Mouse (Mus musculus): ENCODE data around the gene Tmem95. TPM values are rescaled to one million over a fixed set of nuclear protein-coding genes. Genes with fewer than 3 reads are reported as not detected.

Tmem95 gene
- polyA plus RNA-seq, 1 experiment from 2014 or later: not detected

DNA sequence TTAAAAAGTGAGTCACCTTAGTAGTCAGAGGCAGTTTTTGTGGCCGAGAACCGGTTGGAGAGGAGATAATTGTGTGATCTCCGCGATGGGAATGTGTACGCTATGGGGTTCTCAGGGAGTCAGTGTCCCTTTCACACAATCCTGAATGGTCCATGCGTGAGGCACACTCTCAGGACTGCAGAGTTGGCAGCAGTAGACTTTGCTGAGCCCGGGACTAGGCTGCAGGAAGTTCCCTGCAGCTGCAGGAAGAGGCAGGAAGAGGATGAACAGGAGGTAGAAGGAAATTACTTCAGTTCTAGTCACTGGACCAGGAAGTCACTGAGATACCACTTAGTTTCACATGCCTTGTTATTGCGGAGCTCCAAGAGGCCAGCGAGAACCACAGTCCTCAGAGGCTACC lies 28.7 kb downstream of the Tmem95 start:
- Histone ChIP-seq H3K4me1 (ENCODE audit: control insufficient read depth, insufficient read depth, low read length) (peaks cover 19% of the 10 kb centered on the region), H3K4me2 (ENCODE audit: low read depth) (no peak overlapping the region), H3K4me3 (ENCODE audit: low read depth, low read length) (no peak overlapping the region), H3K9me3 (ENCODE audit: control insufficient read depth, low read length) (no peaks in the 10 kb centered on the region), H3K27me3 (ENCODE audit: control insufficient read depth, insufficient read depth, low read length) (no peaks in the 10 kb centered on the region), H3K27ac (ENCODE audit: low read depth, low read length) (no peak overlapping the region), H3K9ac (ENCODE audit: low read length) (no peak overlapping the region), H3K36me3 (ENCODE audit: control insufficient read depth, insufficient read depth, low read length) (peaks cover 7% of the 10 kb centered on the region)
- no peak for ATAC-seq (ENCODE audit: insufficient read depth, low FRiP score, low TSS enrichment)
- WGBS: 92% methylated on average over 9 of the region's 9 CpGs
- DNase-seq (ENCODE audit: low spot score): no peak

DNA sequence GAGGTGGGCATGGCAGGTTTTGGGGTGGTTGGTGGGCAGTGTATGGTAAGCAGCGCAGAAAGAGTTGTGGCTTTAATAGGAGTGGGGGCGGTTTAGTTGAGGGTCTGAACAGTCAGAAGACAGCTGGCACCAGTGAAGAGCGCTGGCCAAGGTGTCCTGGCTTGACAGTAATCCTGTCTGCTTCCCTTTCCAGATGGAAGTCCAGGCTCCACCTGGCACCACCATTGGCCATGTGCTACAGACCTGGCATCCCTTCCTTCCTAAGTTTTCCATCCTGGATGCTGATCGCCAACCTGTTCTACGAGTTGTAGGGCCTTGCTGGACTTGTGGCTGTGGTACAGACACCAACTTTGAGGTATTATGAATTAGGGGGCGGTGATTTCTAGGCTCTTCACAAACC lies 29.8 kb downstream of the Tmem95 start:
- Histone ChIP-seq H3K9me3 (ENCODE audit: control insufficient read depth, low read length) (no peaks in the 10 kb centered on the region), H3K27ac (ENCODE audit: low read depth, low read length) (no peak overlapping the region), H3K4me3 (ENCODE audit: low read depth, low read length) (no peak overlapping the region; the same call in 1 of the 2 replicates), H3K36me3 (ENCODE audit: control insufficient read depth, insufficient read depth, low read length) (peaks cover 7% of the 10 kb centered on the region), H3K9ac (ENCODE audit: low read length) (no peak overlapping the region), H3K4me1 (ENCODE audit: control insufficient read depth, insufficient read depth, low read length) (peaks cover 19% of the 10 kb centered on the region), H3K4me2 (ENCODE audit: low read depth) (peak overlapping the region; percentile 90), H3K27me3 (ENCODE audit: control insufficient read depth, insufficient read depth, low read length) (no peaks in the 10 kb centered on the region)
- DNase-seq (ENCODE audit: low spot score) (no peak), ATAC-seq (ENCODE audit: insufficient read depth, low FRiP score, low TSS enrichment) (no peak)
- 96% methylated on average over 6 of the region's 6 CpGs for WGBS

DNA sequence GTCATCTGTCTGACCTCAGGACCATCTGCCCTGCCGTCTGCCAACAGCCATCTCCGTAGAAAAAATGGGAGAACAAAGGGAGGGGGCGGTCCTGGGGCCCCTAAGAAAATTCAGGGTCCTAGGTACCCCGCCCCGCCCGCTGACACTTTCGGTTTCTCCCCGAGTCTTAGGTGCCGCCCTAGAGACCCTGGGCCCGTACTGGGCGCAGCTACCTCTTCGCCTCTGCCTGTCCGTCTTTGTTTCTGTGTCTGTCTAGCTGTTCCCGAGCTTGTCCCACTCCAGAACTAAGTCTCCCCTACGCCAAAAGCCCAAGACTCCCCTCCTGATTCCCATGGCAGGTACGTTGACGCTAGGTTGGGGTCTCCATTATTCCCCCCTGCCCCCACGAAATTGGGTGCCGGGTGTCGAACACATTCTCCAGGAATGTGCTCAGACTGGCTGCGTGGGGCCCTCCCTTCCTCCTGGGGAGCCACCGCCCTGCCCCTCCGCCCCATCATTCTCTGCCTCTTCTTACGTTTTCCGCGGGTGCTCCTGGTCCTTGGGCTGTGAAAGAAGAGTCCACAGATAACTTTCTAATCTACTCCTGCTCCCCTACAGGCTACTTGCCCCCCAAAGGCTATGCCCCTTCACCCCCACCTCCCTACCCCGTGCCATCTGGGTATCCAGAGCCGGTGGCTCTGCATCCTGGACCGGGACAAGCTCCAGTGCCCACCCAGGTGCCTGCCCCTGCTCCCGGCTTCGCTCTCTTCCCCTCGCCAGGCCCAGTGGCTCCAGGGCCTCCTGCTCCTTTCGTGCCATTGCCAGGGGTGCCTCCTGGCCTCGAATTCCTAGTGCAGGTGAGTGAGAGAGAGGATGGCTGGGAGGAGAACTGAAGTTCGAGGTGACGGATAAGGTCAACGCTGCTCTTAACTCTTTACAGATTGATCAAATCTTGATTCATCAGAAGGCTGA lies 30.8 kb downstream of the Tmem95 start:
- ATAC-seq (ENCODE audit: insufficient read depth, low FRiP score, low TSS enrichment): peak; percentile 51; the same call in 1 of the 2 replicates
- no peak for DNase-seq (ENCODE audit: low spot score)
- peak overlapping the region; percentile 97 for H3K27ac ChIP-seq (ENCODE audit: low read depth, low read length)
- H3K4me2 ChIP-seq (ENCODE audit: low read depth): peak overlapping the region; percentile 90
- 13% methylated on average over 37 of the region's 37 CpGs for WGBS
- H3K27me3 ChIP-seq (ENCODE audit: control insufficient read depth, insufficient read depth, low read length): no peaks in the 10 kb centered on the region
- H3K4me1 ChIP-seq (ENCODE audit: control insufficient read depth, insufficient read depth, low read length): peaks cover 19% of the 10 kb centered on the region
- H3K36me3 ChIP-seq (ENCODE audit: control insufficient read depth, insufficient read depth, low read length): peaks cover 7% of the 10 kb centered on the region
- no peaks in the 10 kb centered on the region for H3K9me3 ChIP-seq (ENCODE audit: control insufficient read depth, low read length)
- peak overlapping the region; percentile 78 for H3K4me3 ChIP-seq (ENCODE audit: low read depth, low read length)
- peak overlapping the region; percentile 93 for H3K9ac ChIP-seq (ENCODE audit: low read length)

DNA sequence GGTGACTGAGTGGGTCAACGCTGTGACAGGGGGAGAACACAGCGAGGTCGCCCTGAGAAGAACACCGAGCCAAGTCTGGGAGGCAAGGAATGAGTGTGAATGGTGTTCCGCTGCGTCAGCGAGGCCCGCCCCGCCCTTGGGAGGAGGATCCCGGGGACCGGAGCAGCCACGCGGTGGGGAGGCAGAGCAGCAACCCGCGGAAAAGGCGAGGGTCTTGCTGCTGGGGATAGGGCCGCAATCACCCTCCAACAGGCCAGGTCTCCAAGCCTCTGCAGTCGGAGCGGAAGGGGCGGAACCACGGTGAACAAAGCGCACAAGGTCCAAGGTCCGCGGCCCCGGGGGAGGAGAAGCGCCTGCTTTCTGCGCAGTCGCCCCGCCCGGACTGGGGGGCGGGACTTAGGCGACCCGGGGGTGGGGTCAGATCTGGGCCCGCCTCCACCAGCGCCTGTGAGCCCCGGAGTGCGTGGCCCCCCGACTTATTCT lies 31.6 kb downstream of the Tmem95 start, which contains the start of gene Plscr3:
TSS of gene Plscr3 (plus strand) at position 179 of the 483 bp plus-strand sequence.
- Histone ChIP-seq H3K4me3 (ENCODE audit: low read depth, low read length) (peak within 1 kb of the TSS; percentile 78), H3K27me3 (ENCODE audit: control insufficient read depth, insufficient read depth, low read length) (no peaks in the 10 kb centered on the region), H3K4me1 (ENCODE audit: control insufficient read depth, insufficient read depth, low read length) (peaks cover 19% of the 10 kb centered on the region), H3K9me3 (ENCODE audit: control insufficient read depth, low read length) (no peaks in the 10 kb centered on the region), H3K4me2 (ENCODE audit: low read depth) (peak within 1 kb of the TSS; percentile 90), H3K36me3 (ENCODE audit: control insufficient read depth, insufficient read depth, low read length) (peaks cover 5% of the 10 kb centered on the region), H3K9ac (ENCODE audit: low read length) (peak within 1 kb of the TSS; percentile 93), H3K27ac (ENCODE audit: low read depth, low read length) (peak within 1 kb of the TSS; percentile 97)
- peak; percentile 96 for DNase-seq (ENCODE audit: low spot score)
- WGBS: under 1% methylated on average over 38 of the region's 38 CpGs
- ATAC-seq (ENCODE audit: insufficient read depth, low FRiP score, low TSS enrichment): peak; percentile 88

DNA sequence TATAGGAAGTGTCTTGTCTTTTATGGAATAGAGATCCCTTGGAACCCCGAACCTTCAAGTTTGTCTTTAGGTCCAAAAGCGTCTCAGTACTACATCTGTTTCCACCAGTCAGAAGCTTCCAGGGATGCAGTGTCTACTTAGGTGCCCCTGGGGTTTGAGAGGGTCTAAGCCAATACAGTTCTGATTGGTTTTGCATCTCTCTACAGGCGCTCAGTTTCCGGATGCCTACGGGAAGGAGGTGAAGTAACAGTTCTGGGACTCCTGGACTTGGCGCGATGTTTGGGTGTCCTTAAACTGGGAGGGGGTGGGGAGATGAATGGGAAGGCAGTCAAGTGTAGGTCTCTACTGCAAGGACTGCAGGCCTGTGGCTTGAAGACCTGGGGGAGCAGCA lies 39.1 kb downstream of the Tmem95 start:
- WGBS: 2% methylated on average over 7 of the region's 7 CpGs
- H3K9me3 ChIP-seq (ENCODE audit: control insufficient read depth, low read length): no peaks in the 10 kb centered on the region
- H3K36me3 ChIP-seq (ENCODE audit: control insufficient read depth, insufficient read depth, low read length): peaks cover 2% of the 10 kb centered on the region; the same call in 1 of the 2 replicates
- DNase-seq (ENCODE audit: low spot score) (no peak), ATAC-seq (ENCODE audit: insufficient read depth, low FRiP score, low TSS enrichment) (no peak)
- peak overlapping the region; percentile 72 for H3K4me3 ChIP-seq (ENCODE audit: low read depth, low read length)
- peak overlapping the region; percentile 52 for H3K9ac ChIP-seq (ENCODE audit: low read length)
- peaks cover 24% of the 10 kb centered on the region for H3K4me1 ChIP-seq (ENCODE audit: control insufficient read depth, insufficient read depth, low read length)
- peak overlapping the region; percentile 95 for H3K4me2 ChIP-seq (ENCODE audit: low read depth)
- peak overlapping the region; percentile 58 for H3K27ac ChIP-seq (ENCODE audit: low read depth, low read length)
- H3K27me3 ChIP-seq (ENCODE audit: control insufficient read depth, insufficient read depth, low read length): peaks cover 3% of the 10 kb centered on the region; the same call in 1 of the 2 replicates

DNA sequence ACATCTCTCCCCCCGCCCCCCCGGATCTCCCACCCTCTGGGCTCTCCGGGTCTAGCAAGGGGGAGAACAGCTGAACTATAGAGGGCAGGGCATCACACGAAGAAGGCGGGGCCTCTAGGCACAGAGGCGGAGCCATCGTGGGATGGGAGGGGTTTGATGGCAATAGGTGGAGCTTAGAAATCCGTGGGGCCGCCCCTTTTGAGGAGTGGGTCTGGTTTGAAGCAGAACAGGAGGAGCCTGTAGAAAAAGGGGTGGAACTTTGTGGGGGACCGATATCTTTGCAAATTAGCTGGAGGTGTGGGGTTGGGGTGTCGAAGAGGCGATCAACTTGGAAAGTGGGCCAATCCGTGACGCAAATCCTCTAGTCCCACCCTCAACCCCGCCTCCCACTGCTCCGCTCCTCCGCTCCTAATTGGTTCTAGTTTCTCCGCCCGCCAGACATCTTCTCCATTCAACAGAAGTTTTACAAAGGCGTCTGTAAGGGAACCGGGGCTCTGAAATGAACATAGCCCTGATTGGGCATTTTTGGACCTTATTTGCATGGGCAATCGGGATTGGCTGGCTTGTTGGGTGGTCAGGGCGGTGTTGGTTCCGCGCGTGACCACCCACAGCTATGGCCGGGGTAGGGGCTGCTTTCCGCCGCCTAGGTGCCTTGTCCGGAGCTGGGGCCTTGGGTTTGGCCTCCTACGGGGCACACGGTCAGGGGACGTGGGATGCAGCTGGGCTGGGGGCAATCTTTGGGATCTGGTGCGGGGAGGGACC lies 39.7 kb downstream of the Tmem95 start, which contains the start of gene Tmem256:
TSS of gene Tmem256 (plus strand) at position 563 of the 762 bp plus-strand sequence.
- peaks cover 26% of the 10 kb centered on the region for H3K4me1 ChIP-seq (ENCODE audit: control insufficient read depth, insufficient read depth, low read length)
- peak; percentile 87 for ATAC-seq (ENCODE audit: insufficient read depth, low FRiP score, low TSS enrichment)
- H3K27me3 ChIP-seq (ENCODE audit: control insufficient read depth, insufficient read depth, low read length): peaks cover 5% of the 10 kb centered on the region; the same call in 1 of the 2 replicates
- peak within 1 kb of the TSS; percentile 79 for H3K9ac ChIP-seq (ENCODE audit: low read length)
- H3K4me3 ChIP-seq (ENCODE audit: low read depth, low read length): peak within 1 kb of the TSS; percentile 72
- WGBS: under 1% methylated on average over 34 of the region's 34 CpGs
- peak within 1 kb of the TSS; percentile 95 for H3K4me2 ChIP-seq (ENCODE audit: low read depth)
- no peaks in the 10 kb centered on the region for H3K9me3 ChIP-seq (ENCODE audit: control insufficient read depth, low read length)
- peak within 1 kb of the TSS; percentile 80 for H3K27ac ChIP-seq (ENCODE audit: low read depth, low read length)
- H3K36me3 ChIP-seq (ENCODE audit: control insufficient read depth, insufficient read depth, low read length): peaks cover 2% of the 10 kb centered on the region; the same call in 1 of the 2 replicates
- peak; percentile 97 for DNase-seq (ENCODE audit: low spot score)

DNA sequence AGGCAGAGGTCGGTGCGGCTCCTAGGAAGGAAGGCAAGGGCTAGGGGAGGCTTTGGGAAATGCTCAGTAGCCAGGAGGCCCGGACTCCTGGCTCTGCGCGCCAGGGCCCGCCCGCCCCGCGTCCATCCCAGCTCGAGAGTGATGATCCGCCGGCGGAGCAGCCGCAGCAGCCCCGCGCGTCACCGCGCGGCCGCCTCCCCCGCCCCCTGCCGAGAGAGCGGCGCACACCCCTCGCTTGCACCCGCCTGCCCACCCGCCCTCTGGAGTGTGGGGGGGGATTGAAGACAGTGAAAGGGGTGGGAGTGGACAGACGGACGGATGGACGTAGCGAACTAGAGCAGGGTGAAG lies 40.2 kb downstream of the Tmem95 start, which contains the start of gene Nlgn2:
TSS of gene Nlgn2 (minus strand) at position 181 of the 348 bp plus-strand sequence.
- peak within 1 kb of the TSS; percentile 80 for H3K27ac ChIP-seq (ENCODE audit: low read depth, low read length)
- WGBS: 0% methylated on average over 18 of the region's 32 CpGs
- no peak for ATAC-seq (ENCODE audit: insufficient read depth, low FRiP score, low TSS enrichment)

More for the DNA sequence above, 40.2 kb downstream of the Tmem95 start, which contains the start of gene Nlgn2:
- Histone ChIP-seq H3K4me2 (ENCODE audit: low read depth) (peak within 1 kb of the TSS; percentile 95), H3K9ac (ENCODE audit: low read length) (peak within 1 kb of the TSS; percentile 79), H3K9me3 (ENCODE audit: control insufficient read depth, low read length) (no peaks in the 10 kb centered on the region), H3K27me3 (ENCODE audit: control insufficient read depth, insufficient read depth, low read length) (peaks cover 5% of the 10 kb centered on the region; the same call in 1 of the 2 replicates), H3K4me1 (ENCODE audit: control insufficient read depth, insufficient read depth, low read length) (peaks cover 26% of the 10 kb centered on the region), H3K4me3 (ENCODE audit: low read depth, low read length) (peak within 1 kb of the TSS; percentile 72), H3K36me3 (ENCODE audit: control insufficient read depth, insufficient read depth, low read length) (peaks cover 2% of the 10 kb centered on the region; the same call in 1 of the 2 replicates)
- DNase-seq (ENCODE audit: low spot score): no peak
